Mouse (Mus musculus): ENCODE measurements around the gene Mucl2. TPM values are rescaled to one million over a fixed set of nuclear protein-coding genes. Genes with fewer than 3 reads are reported as not detected.
"Not testable (repeated sequence)": the region's sequence is repeated elsewhere in the genome, so short reads cannot be mapped to it uniquely, and the experiment has no call there.

Gene Mucl2
- total RNA-seq (2012; rRNA removed) (not detected in 2 replicates), polyA plus RNA-seq (2012; ENCODE audit: insufficient read depth in 1 of 2, insufficient read length in 2 of 2, low read depth in 1 of 2, low replicate concordance in 2 of 2, missing spikeins in 1 of 2) (not detected)

DNA sequence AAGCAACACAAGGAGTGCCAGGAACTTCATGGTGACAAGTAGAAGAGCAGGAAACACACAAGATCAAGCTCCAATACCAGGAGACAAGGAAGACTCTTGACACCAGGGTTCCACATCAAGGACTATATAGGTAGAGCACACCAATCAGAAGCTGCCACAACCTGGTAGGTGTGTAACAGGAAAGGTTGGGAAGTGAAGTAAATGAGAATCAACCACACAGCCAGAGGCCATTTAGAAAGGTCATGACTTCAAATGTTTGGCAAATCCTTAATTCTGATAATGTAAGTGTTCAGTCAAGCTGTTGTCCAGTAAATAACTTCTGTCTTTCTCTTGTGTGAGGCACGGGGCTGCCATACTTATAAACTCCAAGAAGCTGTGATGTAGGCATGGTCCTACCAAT, at the start of gene Mucl2:
Mucl2 (minus strand) TSS at position 101 of the 400 bp plus-strand sequence.
- Histone ChIP-seq H3K27me3 (ENCODE audit: control insufficient read depth in 1 of 2, insufficient read depth in 2 of 2, low read length in 2 of 2) (no peaks in the 10 kb centered on the region), H3K79me2 (ENCODE audit: control insufficient read depth, insufficient read depth, low read length, poor library complexity) (no peaks in the 10 kb centered on the region), H3K36me3 (ENCODE audit: control insufficient read depth in 1 of 2, insufficient read depth in 2 of 2, low read length in 2 of 2) (no peaks in the 10 kb centered on the region), H3K4me1 (ENCODE audit: control insufficient read depth in 1 of 2, insufficient read depth in 2 of 2, low read length in 2 of 2) (no peaks in the 10 kb centered on the region), H3K9me3 (replicated peaks; ENCODE audit: insufficient read depth, low read length) (no peaks in the 10 kb centered on the region), H3K27ac (ENCODE audit: control insufficient read depth, low read depth, low read length) (no peak within 1 kb of the TSS), H3K4me3 (ENCODE audit: control insufficient read depth in 1 of 2, insufficient read depth in 1 of 2, low read depth in 2 of 2, low read length in 2 of 2) (no peak within 1 kb of the TSS), H3K9ac (ENCODE audit: control insufficient read depth, low read depth, low read length, poor library complexity, severe bottlenecking) (no peak within 1 kb of the TSS)
- no peak for DNase-seq (ENCODE audit: low read depth, low spot score)
- TF ChIP-seq POLR2AphosphoS5 (IDR thresholded peaks at IDR 0.05; ENCODE audit: borderline replicate concordance, low read depth, low read length) = no peak
- no peak for TF ChIP-seq TBP (IDR thresholded peaks at IDR 0.05; ENCODE audit: low read depth, low read length)
- TF ChIP-seq JUND (IDR thresholded peaks at IDR 0.05; ENCODE audit: low read depth, low read length) = no peak
- no peak for TF ChIP-seq USF1 (IDR thresholded peaks at IDR 0.05; ENCODE audit: low read depth, low read length)
- TF ChIP-seq GATA1 (IDR thresholded peaks at IDR 0.05; ENCODE audit: low read depth, low read length) = no peak
- TF ChIP-seq MEF2A (IDR thresholded peaks at IDR 0.05; ENCODE audit: extremely low read depth, insufficient replicate concordance, low read depth, low read length, poor library complexity, severe bottlenecking) = no peak
- TF ChIP-seq ZKSCAN1 (IDR thresholded peaks at IDR 0.05; ENCODE audit: low read depth, low read length) = no peak
- TF ChIP-seq EP300 (IDR thresholded peaks at IDR 0.05; ENCODE audit: low read depth in 1 of 2, low read length in 2 of 2) = no peak
- no peak for TF ChIP-seq POLR2A (IDR thresholded peaks at IDR 0.05; ENCODE audit: control insufficient read depth in 1 of 2, insufficient read depth in 1 of 2, low read depth in 1 of 2, low read length in 2 of 2, poor library complexity in 1 of 2)
- no peak for TF ChIP-seq NRF1 (IDR thresholded peaks at IDR 0.05; ENCODE audit: insufficient read depth, low read depth, low read length, poor library complexity, severe bottlenecking)
- TF ChIP-seq CHD1 (IDR thresholded peaks at IDR 0.05; ENCODE audit: low read depth, low read length) = no peak
- no peak for TF ChIP-seq GABPA (IDR thresholded peaks at IDR 0.05; ENCODE audit: low read depth, low read length)

GRCm38 (mm10) chr15:103913061-103913460, 13.9 kb upstream of the Mucl2 start:
- not testable (repeated sequence) for DNase-seq (ENCODE audit: low read depth, low spot score); H3K27me3 ChIP-seq (ENCODE audit: control insufficient read depth in 1 of 2, insufficient read depth in 2 of 2, low read length in 2 of 2); H3K9ac ChIP-seq (ENCODE audit: control insufficient read depth, low read depth, low read length, poor library complexity, severe bottlenecking); H3K36me3 ChIP-seq (ENCODE audit: control insufficient read depth in 1 of 2, insufficient read depth in 2 of 2, low read length in 2 of 2); H3K9me3 ChIP-seq (replicated peaks; ENCODE audit: insufficient read depth, low read length); H3K79me2 ChIP-seq (ENCODE audit: control insufficient read depth, insufficient read depth, low read length, poor library complexity); H3K27ac ChIP-seq (ENCODE audit: control insufficient read depth, low read depth, low read length); H3K4me1 ChIP-seq (ENCODE audit: control insufficient read depth in 1 of 2, insufficient read depth in 2 of 2, low read length in 2 of 2); H3K4me3 ChIP-seq (ENCODE audit: control insufficient read depth in 1 of 2, insufficient read depth in 1 of 2, low read depth in 2 of 2, low read length in 2 of 2)

Other genes starting within 250 kb of the Mucl2 start
- not detected in 2 replicates for gene Mucl1, start 143.8 kb downstream of the Mucl2 start, total RNA-seq (2012; rRNA removed)
- not detected for gene Mucl1, start 143.8 kb downstream of the Mucl2 start, polyA plus RNA-seq (2012; ENCODE audit: insufficient read depth in 1 of 2, insufficient read length in 2 of 2, low read depth in 1 of 2, low replicate concordance in 2 of 2, missing spikeins in 1 of 2)